In genomic region chr2:181390136-181390870, GRCm38 (mm10) we compare ENCODE assay signal across 13 mouse cellular contexts. TPM values are rescaled to one million over a fixed set of nuclear protein-coding genes. Genes with fewer than 3 reads are reported as not detected.
DNase-seq lines count a peak whose midpoint lies in the region.
"Had no signal": no experiment of that assay in that cellular context is flagged by ENCODE, and none has a peak within 500 bp of the region (broad histone marks: within the 10 kb centered on the region; RNA-seq: fewer than 3 reads in every experiment).

No protein-coding gene starts in this region.

- peak; percentile 86 for DNase-seq in adrenal gland, adult 2 months
- no peak for DNase-seq in adrenal gland, postnatal 4 days (ENCODE audit: low spot score in 2 of 2)
- peak; percentile 14 for DNase-seq in urinary bladder, postnatal 14 days (ENCODE audit: low spot score)
- DNase-seq in urinary bladder, adult 2 months (ENCODE audit: low spot score) = no peak
- peak; percentile 81 for DNase-seq in cerebellum, adult 9-10 months
- DNase-seq in right cerebral cortex, postnatal 10 days (ENCODE audit: low spot score in 2 of 2) = no peak
- DNase-seq in embryo, embryonic 10.5 days (ENCODE audit: low spot score) = no peak
- no peak for DNase-seq in spleen, postnatal 14 days (ENCODE audit: low spot score in 2 of 2)
- DNase-seq: kidney, postnatal 36 days; liver, postnatal 0 days; lung, postnatal 14 days; right cerebral cortex, postnatal 14 days; spleen, adult 18-20 months had no signal

RNA-seq across cellular contexts. Expression of gene Lime1, which starts 10.4 kb away (rescaled TPM):
- total RNA-seq in adrenal gland, adult 2 months (2021) = 10 to 100 TPM; 13.6 to 20.5 TPM
- 167 and 174 TPM in 2 replicates for polyA plus RNA-seq in adrenal gland, adult 2 months (2012; rRNA removed)
- 10 to 100 TPM; 21.8 to 28.4 TPM for total RNA-seq in adrenal gland, postnatal 4 days (2021)
- 26.6 and 36.3 TPM in 2 replicates for polyA plus RNA-seq in urinary bladder, adult 2 months (2012; rRNA removed)

RNA-seq across cellular contexts. Expression of gene Arfrp1, which starts 25.1 kb away (rescaled TPM):
- 10 to 100 TPM; 44.0 to 46.2 TPM for total RNA-seq in adrenal gland, adult 2 months (2021)
- 14.8 and 19.5 TPM in 2 replicates for polyA plus RNA-seq in adrenal gland, adult 2 months (2012; rRNA removed)
- 10 to 100 TPM; 43.6 to 48.9 TPM for total RNA-seq in adrenal gland, postnatal 4 days (2021)
- 67.5 and 73.0 TPM in 2 replicates for polyA plus RNA-seq in urinary bladder, adult 2 months (2012; rRNA removed)

RNA-seq across cellular contexts. Expression of gene Zgpat, which starts 25.6 kb away (rescaled TPM):
- total RNA-seq in adrenal gland, adult 2 months (2021) = 10 to 100 TPM; 36.6 to 51.0 TPM
- polyA plus RNA-seq in adrenal gland, adult 2 months (2012; rRNA removed) = 33.8 and 34.5 TPM in 2 replicates
- total RNA-seq in adrenal gland, postnatal 4 days (2021) = 10 to 100 TPM; 37.0 to 42.4 TPM
- polyA plus RNA-seq in urinary bladder, adult 2 months (2012; rRNA removed) = 36.7 and 41.9 TPM in 2 replicates

Comparison
In these comparisons a context has a peak if more than half of its experiments do, and no peak if none do; other contexts are left out.
1. DNase-seq: peak in adrenal gland, adult 2 months (single experiment), urinary bladder, postnatal 14 days (single experiment) and cerebellum, adult 9-10 months (single experiment); none in adrenal gland, postnatal 4 days (0 of 2), urinary bladder, adult 2 months (single experiment), right cerebral cortex, postnatal 10 days (0 of 2), embryo, embryonic 10.5 days (single experiment) and spleen, postnatal 14 days (0 of 2).